Mouse (Mus musculus): ENCODE data around the gene Tuft1. TPM values are rescaled to one million over a fixed set of nuclear protein-coding genes. Genes with fewer than 3 reads are reported as not detected.

Gene Tuft1
- polyA plus RNA-seq, 1 experiment from 2014 or later = 17.0 TPM

DNA sequence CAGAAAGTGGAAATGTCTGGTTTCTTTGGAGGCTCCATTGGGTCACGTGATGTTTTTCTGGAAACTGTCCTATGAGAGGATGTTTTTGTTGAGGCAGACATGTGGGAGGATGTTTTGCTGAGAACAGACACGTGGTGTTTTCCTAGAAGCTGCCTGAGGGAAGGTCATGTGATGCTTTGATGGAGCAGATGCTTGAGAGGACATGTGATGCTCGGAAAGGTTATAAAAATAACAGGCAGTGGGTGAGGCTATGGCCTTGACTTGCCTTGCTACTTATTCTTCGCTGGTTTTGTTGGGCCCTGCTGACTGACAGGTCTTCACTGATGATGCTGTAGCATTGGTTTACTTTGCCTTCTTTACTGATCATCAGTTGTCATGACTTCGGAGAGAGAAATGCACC is 67.6 kb downstream of the Tuft1 start:
- Histone ChIP-seq H3K9me3 (replicated peaks; ENCODE audit: control insufficient read depth, low read length) (no peaks in the 10 kb centered on the region), H3K27me3 (ENCODE audit: control insufficient read depth, insufficient read depth, low read length) (no peaks in the 10 kb centered on the region), H3K4me3 (replicated peaks; ENCODE audit: low read length) (no peak overlapping the region), H3K36me3 (ENCODE audit: control insufficient read depth, insufficient read depth, low read length) (no peaks in the 10 kb centered on the region), H3K27ac (ENCODE audit: low read length) (no peak overlapping the region), H3K9ac (ENCODE audit: low read length) (no peak overlapping the region), H3K4me1 (ENCODE audit: control insufficient read depth, insufficient read depth, low read length) (no peaks in the 10 kb centered on the region), H3K4me2 (ENCODE audit: low read depth, low read length) (no peak overlapping the region)
- ATAC-seq (ENCODE audit: insufficient read depth, low FRiP score) = no peak
- WGBS = 77% methylated on average over 5 of the region's 5 CpGs

DNA sequence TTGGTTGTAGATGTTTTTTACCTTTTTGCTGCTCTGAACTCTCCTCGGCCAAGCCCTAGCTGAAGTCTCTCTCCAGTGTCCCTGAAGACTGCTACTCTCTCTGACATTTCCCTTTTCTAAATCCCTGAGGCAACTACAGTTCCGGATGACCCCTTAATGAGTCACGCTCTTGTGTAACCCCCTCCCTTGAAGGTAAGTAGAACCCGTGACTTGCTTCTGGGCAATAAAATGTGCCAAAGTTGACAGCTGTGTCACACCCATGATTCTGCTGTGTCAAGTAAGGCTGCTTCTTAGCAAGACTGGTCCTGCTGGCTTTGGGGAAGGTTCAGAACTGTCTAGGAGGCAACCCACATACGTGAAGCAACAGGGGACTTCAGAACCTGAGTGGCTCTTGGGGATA is 70.7 kb downstream of the Tuft1 start:
- no peaks in the 10 kb centered on the region for H3K27me3 ChIP-seq (ENCODE audit: control insufficient read depth, insufficient read depth, low read length)
- no peaks in the 10 kb centered on the region for H3K4me1 ChIP-seq (ENCODE audit: control insufficient read depth, insufficient read depth, low read length)
- no peak overlapping the region for H3K4me3 ChIP-seq (replicated peaks; ENCODE audit: low read length)
- no peak overlapping the region for H3K9ac ChIP-seq (ENCODE audit: low read length)
- H3K9me3 ChIP-seq (replicated peaks; ENCODE audit: control insufficient read depth, low read length) = no peaks in the 10 kb centered on the region
- H3K4me2 ChIP-seq (ENCODE audit: low read depth, low read length) = no peak overlapping the region
- peak overlapping the region; percentile 49; the same call in 1 of the 2 replicates for H3K27ac ChIP-seq (ENCODE audit: low read length)
- 59% methylated on average over 5 of the region's 5 CpGs for WGBS
- H3K36me3 ChIP-seq (ENCODE audit: control insufficient read depth, insufficient read depth, low read length) = no peaks in the 10 kb centered on the region
- peak; percentile 76 for ATAC-seq (ENCODE audit: insufficient read depth, low FRiP score)

GRCm38 (mm10) chr3:94582944-94583343 is 75.7 kb downstream of the Tuft1 start:
- peaks cover 22% of the 10 kb centered on the region; the same call in 1 of the 2 replicates for H3K4me1 ChIP-seq (ENCODE audit: control insufficient read depth, insufficient read depth, low read length)
- H3K36me3 ChIP-seq (ENCODE audit: control insufficient read depth, insufficient read depth, low read length) = no peaks in the 10 kb centered on the region
- H3K9me3 ChIP-seq (replicated peaks; ENCODE audit: control insufficient read depth, low read length) = no peaks in the 10 kb centered on the region
- no peak for ATAC-seq (ENCODE audit: insufficient read depth, low FRiP score)
- no peaks in the 10 kb centered on the region for H3K27me3 ChIP-seq (ENCODE audit: control insufficient read depth, insufficient read depth, low read length)
- H3K27ac ChIP-seq (ENCODE audit: low read length) = no peak overlapping the region
- H3K4me3 ChIP-seq (replicated peaks; ENCODE audit: low read length) = peak overlapping the region; percentile 87
- 68% methylated on average over 7 of the region's 7 CpGs for WGBS
- H3K9ac ChIP-seq (ENCODE audit: low read length) = no peak overlapping the region
- peak overlapping the region; percentile 34 for H3K4me2 ChIP-seq (ENCODE audit: low read depth, low read length)

DNA sequence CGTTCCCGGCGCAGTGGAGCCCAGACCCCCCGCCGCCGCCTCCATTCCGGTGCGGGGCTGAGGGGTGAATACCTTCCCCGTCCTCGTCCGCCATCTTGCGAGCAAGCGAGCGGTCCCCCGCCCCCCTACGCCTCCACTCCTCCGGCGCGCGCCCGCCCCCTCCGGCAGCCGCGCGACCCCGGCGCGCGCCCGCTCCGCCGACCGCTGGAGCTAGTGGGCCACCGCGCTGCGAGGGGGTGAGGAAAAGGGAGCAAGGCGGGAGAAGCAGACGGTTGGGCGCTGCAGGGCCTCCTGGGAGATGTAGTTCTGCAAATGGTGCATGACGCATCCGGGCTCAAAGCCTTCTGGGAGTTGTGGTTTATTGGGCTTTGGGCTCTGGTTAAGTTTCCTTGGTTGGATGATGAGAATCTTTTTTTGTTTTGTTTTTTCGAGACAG is 76.2 kb downstream of the Tuft1 start, which contains the start of gene Snx27:
Snx27 (minus strand) TSS at position 261 of the 436 bp plus-strand sequence.
- H3K4me3 ChIP-seq (replicated peaks; ENCODE audit: low read length) = peak within 1 kb of the TSS; percentile 87
- H3K4me2 ChIP-seq (ENCODE audit: low read depth, low read length) = peak within 1 kb of the TSS; percentile 88
- no peaks in the 10 kb centered on the region for H3K27me3 ChIP-seq (ENCODE audit: control insufficient read depth, insufficient read depth, low read length)
- H3K4me1 ChIP-seq (ENCODE audit: control insufficient read depth, insufficient read depth, low read length) = peaks cover 22% of the 10 kb centered on the region; the same call in 1 of the 2 replicates
- H3K36me3 ChIP-seq (ENCODE audit: control insufficient read depth, insufficient read depth, low read length) = no peaks in the 10 kb centered on the region
- ATAC-seq (ENCODE audit: insufficient read depth, low FRiP score) = peak; percentile 97
- under 1% methylated on average over 28 of the region's 42 CpGs for WGBS
- H3K27ac ChIP-seq (ENCODE audit: low read length) = peak within 1 kb of the TSS; percentile 86
- no peaks in the 10 kb centered on the region for H3K9me3 ChIP-seq (replicated peaks; ENCODE audit: control insufficient read depth, low read length)
- peak within 1 kb of the TSS; percentile 94 for H3K9ac ChIP-seq (ENCODE audit: low read length)

DNA sequence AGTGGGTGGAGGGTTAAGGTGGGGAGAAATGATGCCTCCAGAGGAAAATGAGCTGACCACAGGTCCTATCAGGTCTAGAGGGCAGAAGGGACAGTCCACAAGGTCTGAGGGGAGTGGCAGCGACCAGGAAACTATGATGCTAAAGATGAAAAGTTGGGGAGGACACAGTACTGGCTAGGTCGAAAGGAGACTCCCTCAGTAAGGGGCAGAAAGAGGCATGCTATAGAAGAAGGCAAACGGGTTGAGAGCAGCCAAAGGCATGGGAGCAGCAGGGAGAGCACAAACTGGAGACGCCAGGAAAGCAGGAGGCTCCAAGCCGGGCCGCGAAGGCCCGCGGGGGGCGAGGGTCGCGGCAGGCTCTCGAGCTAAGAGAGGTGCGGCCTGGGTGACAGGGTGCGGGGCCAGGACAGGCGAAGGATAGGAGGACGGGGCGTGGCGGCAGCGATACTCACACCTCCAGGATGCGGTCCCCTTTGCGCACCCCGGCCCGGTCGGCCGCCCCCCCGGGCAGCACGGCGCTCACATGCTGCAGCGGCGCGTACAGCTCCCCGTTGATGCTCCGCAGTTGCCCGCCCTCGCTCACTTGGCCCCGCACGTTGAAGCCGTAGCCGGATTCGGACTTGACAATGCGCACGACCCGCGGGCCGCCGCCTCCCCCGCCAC is 76.7 kb downstream of the Tuft1 start:
- Histone ChIP-seq H3K9me3 (replicated peaks; ENCODE audit: control insufficient read depth, low read length) (no peaks in the 10 kb centered on the region), H3K27ac (ENCODE audit: low read length) (peak overlapping the region; percentile 86), H3K36me3 (ENCODE audit: control insufficient read depth, insufficient read depth, low read length) (no peaks in the 10 kb centered on the region), H3K4me3 (replicated peaks; ENCODE audit: low read length) (peak overlapping the region; percentile 87), H3K4me2 (ENCODE audit: low read depth, low read length) (peak overlapping the region; percentile 88), H3K27me3 (ENCODE audit: control insufficient read depth, insufficient read depth, low read length) (no peaks in the 10 kb centered on the region), H3K4me1 (ENCODE audit: control insufficient read depth, insufficient read depth, low read length) (peaks cover 22% of the 10 kb centered on the region; the same call in 1 of the 2 replicates), H3K9ac (ENCODE audit: low read length) (peak overlapping the region; percentile 94)
- peak; percentile 80 for ATAC-seq (ENCODE audit: insufficient read depth, low FRiP score)
- WGBS = under 1% methylated on average over 46 of the region's 48 CpGs

GRCm38 (mm10) chr3:94581138-94581780 is 77.4 kb downstream of the Tuft1 start:
- Histone ChIP-seq H3K4me1 (ENCODE audit: control insufficient read depth, insufficient read depth, low read length) (peaks cover 22% of the 10 kb centered on the region; the same call in 1 of the 2 replicates), H3K9me3 (replicated peaks; ENCODE audit: control insufficient read depth, low read length) (no peaks in the 10 kb centered on the region), H3K4me2 (ENCODE audit: low read depth, low read length) (peak overlapping the region; percentile 88), H3K9ac (ENCODE audit: low read length) (peak overlapping the region; percentile 94), H3K27ac (ENCODE audit: low read length) (peak overlapping the region; percentile 86), H3K4me3 (replicated peaks; ENCODE audit: low read length) (peak overlapping the region; percentile 87), H3K27me3 (ENCODE audit: control insufficient read depth, insufficient read depth, low read length) (no peaks in the 10 kb centered on the region), H3K36me3 (ENCODE audit: control insufficient read depth, insufficient read depth, low read length) (no peaks in the 10 kb centered on the region)
- ATAC-seq (ENCODE audit: insufficient read depth, low FRiP score) = no peak
- 2% methylated on average over 16 of the region's 16 CpGs for WGBS

DNA sequence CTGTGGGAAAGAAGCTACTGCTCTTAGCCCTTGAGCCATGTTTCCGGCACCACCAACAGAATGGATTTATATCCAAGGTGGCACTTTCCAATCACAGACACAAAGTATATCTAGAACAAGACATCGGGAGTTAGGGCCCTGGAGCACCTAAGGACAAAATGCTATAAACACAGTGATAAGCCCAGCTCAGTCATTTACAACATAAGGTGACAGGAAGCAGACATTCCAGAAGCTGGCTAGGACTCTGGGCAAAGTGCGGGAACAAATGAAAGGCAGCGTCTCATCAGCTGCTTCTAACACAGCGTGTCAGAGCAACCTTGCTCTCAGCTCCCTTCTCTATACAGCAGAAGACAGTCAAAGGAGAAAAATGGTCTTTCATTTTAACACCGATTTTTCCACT is 84.2 kb downstream of the Tuft1 start:
- H3K4me2 ChIP-seq (ENCODE audit: low read depth, low read length) = no peak overlapping the region
- WGBS = 68% methylated on average over 6 of the region's 6 CpGs
- H3K4me3 ChIP-seq (replicated peaks; ENCODE audit: low read length) = no peak overlapping the region
- ATAC-seq (ENCODE audit: insufficient read depth, low FRiP score) = no peak
- no peaks in the 10 kb centered on the region for H3K9me3 ChIP-seq (replicated peaks; ENCODE audit: control insufficient read depth, low read length)
- no peak overlapping the region for H3K27ac ChIP-seq (ENCODE audit: low read length)
- no peaks in the 10 kb centered on the region for H3K36me3 ChIP-seq (ENCODE audit: control insufficient read depth, insufficient read depth, low read length)
- no peak overlapping the region for H3K9ac ChIP-seq (ENCODE audit: low read length)
- 0 out of 2 replicates have a peak, but pooled peaks cover 7% of the 10 kb centered on the region for H3K4me1 ChIP-seq (ENCODE audit: control insufficient read depth, insufficient read depth, low read length)
- no peaks in the 10 kb centered on the region for H3K27me3 ChIP-seq (ENCODE audit: control insufficient read depth, insufficient read depth, low read length)

GRCm38 (mm10) chr3:94567242-94567641 is 91.4 kb downstream of the Tuft1 start:
- H3K36me3 ChIP-seq (ENCODE audit: control insufficient read depth, insufficient read depth, low read length) = no peaks in the 10 kb centered on the region
- H3K4me3 ChIP-seq (replicated peaks; ENCODE audit: low read length) = no peak overlapping the region
- 32% methylated on average over 2 of the region's 2 CpGs for WGBS
- ATAC-seq (ENCODE audit: insufficient read depth, low FRiP score) = peak; percentile 68; the same call in 1 of the 2 replicates
- no peak overlapping the region for H3K9ac ChIP-seq (ENCODE audit: low read length)
- H3K9me3 ChIP-seq (replicated peaks; ENCODE audit: control insufficient read depth, low read length) = no peaks in the 10 kb centered on the region
- H3K4me1 ChIP-seq (ENCODE audit: control insufficient read depth, insufficient read depth, low read length) = peaks cover 13% of the 10 kb centered on the region
- H3K27me3 ChIP-seq (ENCODE audit: control insufficient read depth, insufficient read depth, low read length) = no peaks in the 10 kb centered on the region
- peak overlapping the region; percentile 14; the same call in 1 of the 2 replicates for H3K27ac ChIP-seq (ENCODE audit: low read length)
- no peak overlapping the region for H3K4me2 ChIP-seq (ENCODE audit: low read depth, low read length)

DNA sequence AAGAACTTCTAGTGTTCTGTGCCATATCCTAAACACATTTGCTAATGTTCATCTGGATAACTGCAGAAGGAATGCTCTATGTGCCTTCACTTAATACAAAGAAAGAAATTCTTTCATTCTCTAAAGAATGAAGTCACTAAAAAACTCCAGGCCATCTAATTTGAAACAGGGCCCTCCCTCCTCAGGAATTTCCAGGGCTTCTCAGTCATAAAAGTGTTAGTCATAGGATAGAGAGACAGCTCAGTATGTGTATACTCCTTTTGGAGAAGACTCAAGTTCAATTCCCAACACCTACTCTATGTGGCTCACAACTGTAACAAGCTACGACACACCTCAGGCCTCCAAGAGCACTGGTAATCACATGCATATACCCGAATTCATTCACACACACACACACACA is 93.1 kb downstream of the Tuft1 start:
- H3K4me1 ChIP-seq (ENCODE audit: control insufficient read depth, insufficient read depth, low read length) = peaks cover 24% of the 10 kb centered on the region
- H3K9ac ChIP-seq (ENCODE audit: low read length) = no peak overlapping the region
- H3K9me3 ChIP-seq (replicated peaks; ENCODE audit: control insufficient read depth, low read length) = no peaks in the 10 kb centered on the region
- ATAC-seq (ENCODE audit: insufficient read depth, low FRiP score) = peak; percentile 61; the same call in 1 of the 2 replicates
- H3K4me2 ChIP-seq (ENCODE audit: low read depth, low read length) = no peak overlapping the region
- no peaks in the 10 kb centered on the region for H3K27me3 ChIP-seq (ENCODE audit: control insufficient read depth, insufficient read depth, low read length)
- 65% methylated on average over 2 of the region's 2 CpGs for WGBS
- no peaks in the 10 kb centered on the region; the same call in 1 of the 2 replicates for H3K36me3 ChIP-seq (ENCODE audit: control insufficient read depth, insufficient read depth, low read length)
- no peak overlapping the region for H3K4me3 ChIP-seq (replicated peaks; ENCODE audit: low read length)
- peak overlapping the region; percentile 2 for H3K27ac ChIP-seq (ENCODE audit: low read length)
